In the genomic region with DNA sequence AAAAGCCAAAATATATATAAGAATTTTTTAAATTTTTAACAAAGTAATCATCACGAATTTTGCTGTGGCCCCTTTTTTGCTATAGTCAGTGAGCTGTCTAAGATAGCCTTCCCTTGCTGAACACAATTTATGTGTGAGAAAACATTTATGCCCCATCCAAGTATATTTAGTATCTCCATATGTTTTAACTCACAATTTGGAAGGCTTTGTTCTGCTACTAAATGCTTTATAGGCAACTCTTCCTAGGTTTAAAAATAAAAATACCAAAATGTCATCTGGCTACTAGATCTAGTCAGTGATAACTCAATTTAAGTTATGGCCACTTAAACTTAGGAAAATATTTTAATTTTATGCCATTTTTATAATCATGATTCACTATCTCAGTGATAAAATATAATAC, we compare ENCODE assay signal across 25 mouse cellular contexts.
"Had no signal": no experiment of that assay in that cellular context is flagged by ENCODE, and none has a peak within 500 bp of the region (broad histone marks: within the 10 kb centered on the region; RNA-seq: fewer than 3 reads in every experiment).

No protein-coding gene starts in this region.

- H3K27me3 ChIP-seq: heart, embryonic 13.5 days; heart, embryonic 15.5 days; hindbrain, embryonic 13.5 days; hindbrain, embryonic 15.5 days; limb, embryonic 13.5 days; limb, embryonic 15.5 days; liver, embryonic 12.5 days had no signal

- H3K9ac ChIP-seq: forebrain, postnatal 0 days; heart, embryonic 13.5 days; heart, embryonic 15.5 days; hindbrain, embryonic 13.5 days; hindbrain, embryonic 15.5 days; limb, embryonic 13.5 days; limb, embryonic 15.5 days; liver, embryonic 12.5 days; liver, embryonic 14.5 days had no signal

- H3K36me3 ChIP-seq: heart, embryonic 13.5 days; heart, embryonic 15.5 days; hindbrain, embryonic 13.5 days; hindbrain, embryonic 15.5 days; limb, embryonic 13.5 days; limb, embryonic 15.5 days; liver, embryonic 12.5 days had no signal

- ATAC-seq: forebrain, postnatal 0 days; hindbrain, postnatal 0 days; intestine, embryonic 16.5 days; liver, embryonic 12.5 days had no signal

- H3K4me3 ChIP-seq: heart, adult 2 months; heart, embryonic 13.5 days; heart, embryonic 15.5 days; hindbrain, embryonic 13.5 days; hindbrain, embryonic 15.5 days; left cerebral cortex, adult 2 months; limb, embryonic 13.5 days; limb, embryonic 15.5 days; liver, embryonic 12.5 days had no signal

- H3K9me3 ChIP-seq: heart, embryonic 13.5 days; heart, embryonic 15.5 days; hindbrain, embryonic 13.5 days; hindbrain, embryonic 15.5 days; limb, embryonic 13.5 days; limb, embryonic 15.5 days; liver, embryonic 12.5 days had no signal

- H3K4me2 ChIP-seq: heart, embryonic 11.5 days; heart, embryonic 13.5 days; heart, embryonic 15.5 days; hindbrain, embryonic 13.5 days; hindbrain, embryonic 15.5 days; limb, embryonic 13.5 days; limb, embryonic 15.5 days; liver, embryonic 12.5 days had no signal

- DNase-seq: forebrain, postnatal 0 days; gastrocnemius, postnatal 14 days; gastrocnemius, postnatal 36 days; heart, adult 11 months; heart, adult 2 months; heart, postnatal 14 days; heart, postnatal 36 days; kidney, adult 18-20 months; kidney, adult 8-10 months; kidney, postnatal 10 days; kidney, postnatal 36 days; layer of hippocampus, adult 9-11 months; left cerebral cortex, postnatal 4 days had no signal

- H3K4me1 ChIP-seq: heart, embryonic 13.5 days; heart, embryonic 15.5 days; hindbrain, embryonic 13.5 days; hindbrain, embryonic 15.5 days; limb, embryonic 13.5 days; limb, embryonic 15.5 days; liver, embryonic 12.5 days had no signal

- H3K27ac ChIP-seq: heart, adult 2 months; heart, embryonic 13.5 days; heart, embryonic 15.5 days; hindbrain, embryonic 13.5 days; hindbrain, embryonic 15.5 days; hindbrain, postnatal 0 days; left cerebral cortex, adult 2 months; limb, embryonic 13.5 days; limb, embryonic 15.5 days; liver, embryonic 12.5 days; liver, embryonic 14.5 days had no signal
